Mouse (Mus musculus): ENCODE measurements at regions not wholly inside any gene's neighbourhood (a gene's known extent, or its start where the extent isn't known, plus 50 kb on each side); places are given as distances from the start of the nearest gene placed in this dataset.

GRCm38 (mm10) chr5:60599460-60600299 is 1208.9 kb upstream of the G6pd2 start:
- no peak for DNase-seq (ENCODE audit: low spot score in 2 of 2)
- intact Hi-C loops (cut with DNase I), result no loop called here

- intact Hi-C loops (cut with DNase I), result no loop called here
- no peak for DNase-seq (ENCODE audit: low spot score in 2 of 2)
Measured at GRCm38 (mm10) chr5:60600300-60600648, 1208.3 kb upstream of the G6pd2 start.

GRCm38 (mm10) chr5:60608943-60609614 is 1199.5 kb upstream of the G6pd2 start:
- intact Hi-C loops (cut with DNase I), result no loop called here
- DNase-seq (ENCODE audit: low spot score in 2 of 2), result peak; percentile 83 to 84

Measured in left cerebral cortex, postnatal 14 days (tissue).